Mouse (Mus musculus): Measurements from ENCODE around the gene Rpl3. TPM values are rescaled to one million over a fixed set of nuclear protein-coding genes. Genes with fewer than 3 reads are reported as not detected.

The Rpl3 gene
- total RNA-seq, 4 experiments from 2014 or later, result 23.1 to 56.7 (median 39.7) TPM

- no peak for DNase-seq (ENCODE audit: low spot score in 2 of 2)
Observed at GRCm38 (mm10) chr15:80069171-80069570, 22.5 kb downstream of the Rpl3 start.

GRCm38 (mm10) chr15:80066538-80066937, 25.1 kb downstream of the Rpl3 start:
- DNase-seq (ENCODE audit: low spot score in 2 of 2), result no peak

GRCm38 (mm10) chr15:80065414-80065813, 26.3 kb downstream of the Rpl3 start:
- DNase-seq (ENCODE audit: low spot score in 2 of 2), result no peak

- no peak for DNase-seq (ENCODE audit: low spot score in 2 of 2)
Observed at GRCm38 (mm10) chr15:80064965-80065364, 26.7 kb downstream of the Rpl3 start.

- no peak for DNase-seq (ENCODE audit: low spot score in 2 of 2)
Observed at GRCm38 (mm10) chr15:80062821-80063220, 28.8 kb downstream of the Rpl3 start.

GRCm38 (mm10) chr15:80062339-80062738, 29.3 kb downstream of the Rpl3 start:
- no peak for DNase-seq (ENCODE audit: low spot score in 2 of 2)

- no peak for DNase-seq (ENCODE audit: low spot score in 2 of 2)
Observed at GRCm38 (mm10) chr15:80061071-80061550, 30.6 kb downstream of the Rpl3 start.

- DNase-seq (ENCODE audit: low spot score in 2 of 2), result no peak
Observed at GRCm38 (mm10) chr15:80060356-80061070, 31.2 kb downstream of the Rpl3 start.

- no peak for DNase-seq (ENCODE audit: low spot score in 2 of 2)
Observed at GRCm38 (mm10) chr15:80059606-80060005, 32.1 kb downstream of the Rpl3 start.

- DNase-seq (ENCODE audit: low spot score in 2 of 2), result no peak
Observed at GRCm38 (mm10) chr15:80058151-80058550, 33.5 kb downstream of the Rpl3 start.

- DNase-seq (ENCODE audit: low spot score in 2 of 2), result peak; percentile 62 to 76
Observed at GRCm38 (mm10) chr15:80054034-80054710, 37.5 kb downstream of the Rpl3 start.

GRCm38 (mm10) chr15:80053381-80054033, 38.2 kb downstream of the Rpl3 start:
- no peak for DNase-seq (ENCODE audit: low spot score in 2 of 2)

- DNase-seq (ENCODE audit: low spot score in 2 of 2), result no peak
Observed at GRCm38 (mm10) chr15:80051782-80052181, 39.9 kb downstream of the Rpl3 start.

- DNase-seq (ENCODE audit: low spot score in 2 of 2), result no peak
Observed at GRCm38 (mm10) chr15:80051092-80051761, 40.4 kb downstream of the Rpl3 start.

GRCm38 (mm10) chr15:80050093-80050492, 41.6 kb downstream of the Rpl3 start:
- DNase-seq (ENCODE audit: low spot score in 2 of 2), result no peak

- no peak for DNase-seq (ENCODE audit: low spot score in 2 of 2)
Observed at GRCm38 (mm10) chr15:80047973-80048372, 43.7 kb downstream of the Rpl3 start.

GRCm38 (mm10) chr15:80047242-80047641, 44.4 kb downstream of the Rpl3 start:
- no peak for DNase-seq (ENCODE audit: low spot score in 2 of 2)

GRCm38 (mm10) chr15:80045749-80046148, 45.9 kb downstream of the Rpl3 start:
- no peak for DNase-seq (ENCODE audit: low spot score in 2 of 2)

- DNase-seq (ENCODE audit: low spot score in 2 of 2), result no peak
Observed at GRCm38 (mm10) chr15:80044249-80044648, 47.4 kb downstream of the Rpl3 start.

- no peak for DNase-seq (ENCODE audit: low spot score in 2 of 2)
Observed at GRCm38 (mm10) chr15:80042152-80042551, 49.5 kb downstream of the Rpl3 start.

GRCm38 (mm10) chr15:80038110-80038391, 53.6 kb downstream of the Rpl3 start:
- no peak for DNase-seq (ENCODE audit: low spot score in 2 of 2)
